In genomic region chr1:194677878-194678277, GRCm38 (mm10) we compare ENCODE assay signal across 11 mouse cellular contexts. TPM values are rescaled to one million over a fixed set of nuclear protein-coding genes. Genes with fewer than 3 reads are reported as not detected.
DNase-seq lines count a peak whose midpoint lies in the region; ATAC-seq and TF ChIP-seq lines count a peak whose summit lies in the region.
"Had no signal": no experiment of that assay in that cellular context is flagged by ENCODE, and none has a peak within 500 bp of the region (broad histone marks: within the 10 kb centered on the region; RNA-seq: fewer than 3 reads in every experiment).

No protein-coding gene starts in this region.

- TF ChIP-seq POLR2A in bone marrow macrophage, adult 2 months (IDR thresholded peaks at IDR 0.05; ENCODE audit: borderline replicate concordance, low read depth, low read length) = no peak
- no peak for TF ChIP-seq POLR2A in small intestine, adult 2 months (IDR thresholded peaks at IDR 0.05; ENCODE audit: low read depth, low read length)

- H3K4me3 ChIP-seq in kidney, embryonic 14.5 days (ENCODE audit: low read length) = no peak overlapping the region
- H3K4me3 ChIP-seq in bone marrow macrophage, adult 2 months (ENCODE audit: insufficient read depth, low read length) = no peak overlapping the region
- H3K4me3 ChIP-seq in intestine, postnatal 0 days (ENCODE audit: low read depth, low read length) = no peak overlapping the region
- H3K4me3 ChIP-seq in small intestine, adult 2 months (ENCODE audit: low read depth, low read length) = no peak overlapping the region
- H3K4me3 ChIP-seq: erythroblast, embryonic 14.5 days; hindbrain, embryonic 15.5 days; stomach, embryonic 15.5 days had no signal

- ATAC-seq in kidney, embryonic 14.5 days (ENCODE audit: low FRiP score, low TSS enrichment) = no peak
- peak; percentile 94 for ATAC-seq in intestine, postnatal 0 days

- H3K27ac ChIP-seq in kidney, embryonic 14.5 days (ENCODE audit: low read depth, low read length) = no peak overlapping the region
- H3K27ac ChIP-seq in bone marrow macrophage, adult 2 months (ENCODE audit: insufficient read depth, low read depth, low read length) = peak overlapping the region; percentile 91
- H3K27ac ChIP-seq in intestine, postnatal 0 days (ENCODE audit: low read depth, low read length) = peak overlapping the region; percentile 41; the same call in 1 of the 2 replicates
- peak overlapping the region; percentile 46 for H3K27ac ChIP-seq in small intestine, adult 2 months (ENCODE audit: insufficient read depth, low read depth, low read length)
- H3K27ac ChIP-seq: hindbrain, embryonic 15.5 days; stomach, embryonic 15.5 days had no signal

- H3K27me3 ChIP-seq in kidney, embryonic 14.5 days (ENCODE audit: control insufficient read depth, insufficient read depth, low read length) = no peaks in the 10 kb centered on the region
- no peaks in the 10 kb centered on the region for H3K27me3 ChIP-seq in intestine, postnatal 0 days (replicated peaks; ENCODE audit: control insufficient read depth, insufficient read depth, low read length)
- H3K27me3 ChIP-seq in small intestine, adult 2 months (ENCODE audit: control insufficient read depth, insufficient read depth, low read length) = no peaks in the 10 kb centered on the region
- H3K27me3 ChIP-seq: hindbrain, embryonic 15.5 days; stomach, embryonic 15.5 days had no signal

- H3K9ac ChIP-seq in kidney, embryonic 14.5 days (ENCODE audit: low read depth, low read length) = no peak overlapping the region
- H3K9ac ChIP-seq in intestine, postnatal 0 days (ENCODE audit: low read depth, low read length) = no peak overlapping the region
- H3K9ac ChIP-seq: hindbrain, embryonic 15.5 days; stomach, embryonic 15.5 days had no signal

- H3K36me3 ChIP-seq in kidney, embryonic 14.5 days (ENCODE audit: control insufficient read depth, insufficient read depth, low read length) = no peaks in the 10 kb centered on the region
- no peaks in the 10 kb centered on the region for H3K36me3 ChIP-seq in intestine, postnatal 0 days (ENCODE audit: control insufficient read depth, insufficient read depth)
- H3K36me3 ChIP-seq in small intestine, adult 2 months (ENCODE audit: control insufficient read depth, insufficient read depth, low read length) = no peaks in the 10 kb centered on the region
- H3K36me3 ChIP-seq: hindbrain, embryonic 15.5 days; stomach, embryonic 15.5 days had no signal

- no peaks in the 10 kb centered on the region for H3K9me3 ChIP-seq in kidney, embryonic 14.5 days (ENCODE audit: control insufficient read depth, low read length)
- H3K9me3 ChIP-seq in intestine, postnatal 0 days (ENCODE audit: control insufficient read depth) = no peaks in the 10 kb centered on the region
- H3K9me3 ChIP-seq: hindbrain, embryonic 15.5 days; stomach, embryonic 15.5 days had no signal

- H3K4me2 ChIP-seq in kidney, embryonic 14.5 days (replicated peaks; ENCODE audit: low read depth, low read length) = no peak overlapping the region
- H3K4me2 ChIP-seq in intestine, postnatal 0 days (replicated peaks; ENCODE audit: low read depth) = no peak overlapping the region
- H3K4me2 ChIP-seq: hindbrain, embryonic 15.5 days; stomach, embryonic 15.5 days had no signal

- DNase-seq in kidney, adult 11 months = peak; percentile 70
- DNase-seq in thymus, postnatal 36 days = no peak
- no peak for DNase-seq in gastrocnemius, postnatal 4 days (ENCODE audit: low spot score in 2 of 2)
- DNase-seq: cerebellum, adult 9-10 months had no signal

- peaks cover 35% of the 10 kb centered on the region for H3K4me1 ChIP-seq in kidney, embryonic 14.5 days (ENCODE audit: control insufficient read depth, insufficient read depth, low read length)
- H3K4me1 ChIP-seq in bone marrow macrophage, adult 2 months (ENCODE audit: control insufficient read depth, insufficient read depth, low read length) = peaks cover 49% of the 10 kb centered on the region
- H3K4me1 ChIP-seq in intestine, postnatal 0 days (replicated peaks; ENCODE audit: control insufficient read depth, insufficient read depth, low read length) = peaks cover 15% of the 10 kb centered on the region
- H3K4me1 ChIP-seq in small intestine, adult 2 months (ENCODE audit: control insufficient read depth, insufficient read depth, insufficient read length, low read length) = peaks cover 29% of the 10 kb centered on the region
- H3K4me1 ChIP-seq: stomach, embryonic 15.5 days had no signal

- TF ChIP-seq CTCF in bone marrow macrophage, adult 2 months (IDR thresholded peaks at IDR 0.05; ENCODE audit: low read depth, low read length) = no peak
- TF ChIP-seq CTCF in intestine, postnatal 0 days (IDR thresholded peaks at IDR 0.05; ENCODE audit: low read depth) = no peak
- no peak for TF ChIP-seq CTCF in small intestine, adult 2 months (IDR thresholded peaks at IDR 0.05; ENCODE audit: extremely low read depth, insufficient read length, insufficient replicate concordance, low read depth, low read length)

- 80% methylated on average over 3 of the region's 3 CpGs for WGBS in kidney, embryonic 14.5 days
- WGBS in intestine, postnatal 0 days = 47% methylated on average over 3 of the region's 3 CpGs
- 26% methylated on average over 3 of the region's 3 CpGs for WGBS in small intestine, adult 2 months

RNA-seq across cellular contexts. Expression of gene Plxna2, which starts 59.9 kb away (rescaled TPM):
- polyA plus RNA-seq in kidney, embryonic 14.5 days (2014; fragmentation: Nextera tagmentation; extraction: Ambion mirVana) = 4.4 and 7.4 TPM in 2 replicates
- 2.8 and 3.6 TPM in 2 replicates for polyA plus RNA-seq in bone marrow macrophage, adult 2 months (2012; ENCODE audit: insufficient read depth, insufficient read length, missing spikeins)
- 4.1 and 4.6 TPM in 2 replicates for polyA plus RNA-seq in intestine, postnatal 0 days (2015; fragmentation: Nextera tagmentation; extraction: Ambion mirVana)
- 5.5 and 8.9 TPM in 2 replicates for polyA plus RNA-seq in small intestine, adult 2 months (2012; rRNA removed)
- 10 to 100 TPM; 27.2 to 31.9 TPM for total RNA-seq in gastrocnemius, postnatal 4 days (2021)
